Mouse (Mus musculus): Measurements from ENCODE around the gene Tnfsf13. TPM values are rescaled to one million over a fixed set of nuclear protein-coding genes. Genes with fewer than 3 reads are reported as not detected.
A peak's percentile ranks its signal among the peaks of the same experiment; 100 is the strongest.

Gene Tnfsf13
- total RNA-seq, 2 experiments from 2014 or later: 5.4 to 41.8 TPM

DNA sequence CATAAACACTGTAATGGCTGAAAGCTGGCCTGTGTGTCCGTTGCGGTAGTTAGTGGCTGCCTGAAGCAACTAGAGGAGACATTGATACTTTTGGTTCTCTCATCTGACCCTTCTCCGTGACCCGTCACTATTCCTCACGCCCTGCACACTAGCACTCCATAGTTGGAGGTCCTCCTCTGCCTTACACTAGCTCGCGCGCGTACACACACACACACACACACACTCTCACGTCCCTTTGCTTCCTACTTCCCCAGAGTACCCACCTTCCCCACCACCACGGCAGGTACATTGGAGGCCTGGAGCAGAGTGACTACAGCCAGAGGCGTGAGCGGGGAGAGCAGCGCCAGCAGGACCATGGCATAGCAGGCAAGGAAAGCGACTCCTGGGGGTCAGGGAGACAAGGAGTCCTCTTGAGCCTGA, 28.1 kb downstream of the Tnfsf13 start:
- ATAC-seq (replicated peaks; ENCODE audit: poor library complexity, severe bottlenecking): no peak

DNA sequence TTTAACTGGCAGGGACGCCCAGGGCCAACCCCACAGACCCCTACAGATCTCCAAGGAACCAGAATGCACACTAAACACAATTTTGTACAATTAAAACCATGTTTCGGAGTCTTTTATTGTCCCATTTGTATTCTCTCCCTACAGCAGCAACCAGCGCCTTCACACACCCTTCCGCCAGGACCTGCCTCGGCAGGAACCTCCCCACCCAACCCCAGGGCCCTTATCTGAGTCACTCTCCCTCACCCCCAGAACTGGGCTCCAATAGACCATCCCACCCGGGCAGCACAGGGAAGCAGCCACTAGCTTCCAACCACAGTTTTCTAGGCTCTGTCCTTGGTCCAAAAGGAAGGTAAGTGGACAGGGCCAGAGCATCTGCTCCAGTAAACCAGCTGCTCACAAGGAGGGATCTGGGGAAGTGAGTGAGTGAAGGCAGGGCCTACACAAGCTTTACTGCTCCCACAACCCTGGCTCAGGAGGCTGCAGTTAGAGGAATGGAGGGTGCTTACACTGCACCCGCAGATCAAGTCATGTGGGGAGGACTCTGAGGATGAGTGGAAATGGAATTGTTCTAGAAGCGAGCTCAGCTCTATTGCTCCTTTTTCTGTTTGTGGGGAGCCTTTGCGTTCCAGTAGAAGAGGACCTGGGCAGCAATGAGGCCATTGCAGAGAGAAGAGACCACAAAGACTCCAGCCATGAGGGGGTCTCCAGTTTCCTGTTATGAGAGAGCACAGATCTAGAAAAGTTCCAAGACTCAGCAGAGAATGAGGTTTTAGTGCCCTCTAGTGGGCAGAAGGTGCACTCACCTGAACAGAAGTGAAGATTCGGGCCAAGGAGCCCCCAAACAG, 28.7 kb downstream of the Tnfsf13 start:
- ATAC-seq (replicated peaks; ENCODE audit: poor library complexity, severe bottlenecking): peak; percentile 36; the same call in 1 of the 2 replicates

DNA sequence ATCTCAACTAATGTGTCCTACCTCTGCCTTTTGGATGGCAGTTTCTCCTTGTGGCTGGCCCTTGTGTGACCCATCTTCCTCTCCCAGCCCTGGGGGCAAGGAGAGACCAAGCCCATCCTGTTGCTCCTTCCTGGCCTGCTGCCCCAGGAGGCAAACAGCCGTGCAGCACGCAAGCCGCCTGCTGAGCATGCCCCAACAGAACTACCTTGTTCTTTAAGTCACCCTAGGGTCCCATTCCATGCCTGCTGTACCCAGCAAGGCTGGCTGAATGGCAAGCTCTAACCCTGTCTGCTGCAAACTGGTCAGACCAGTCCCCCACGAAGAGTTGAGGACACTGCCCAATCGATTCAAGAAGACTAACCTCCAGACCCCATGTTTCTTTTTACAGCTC, 29.5 kb downstream of the Tnfsf13 start:
- ATAC-seq (replicated peaks; ENCODE audit: poor library complexity, severe bottlenecking): no peak

DNA sequence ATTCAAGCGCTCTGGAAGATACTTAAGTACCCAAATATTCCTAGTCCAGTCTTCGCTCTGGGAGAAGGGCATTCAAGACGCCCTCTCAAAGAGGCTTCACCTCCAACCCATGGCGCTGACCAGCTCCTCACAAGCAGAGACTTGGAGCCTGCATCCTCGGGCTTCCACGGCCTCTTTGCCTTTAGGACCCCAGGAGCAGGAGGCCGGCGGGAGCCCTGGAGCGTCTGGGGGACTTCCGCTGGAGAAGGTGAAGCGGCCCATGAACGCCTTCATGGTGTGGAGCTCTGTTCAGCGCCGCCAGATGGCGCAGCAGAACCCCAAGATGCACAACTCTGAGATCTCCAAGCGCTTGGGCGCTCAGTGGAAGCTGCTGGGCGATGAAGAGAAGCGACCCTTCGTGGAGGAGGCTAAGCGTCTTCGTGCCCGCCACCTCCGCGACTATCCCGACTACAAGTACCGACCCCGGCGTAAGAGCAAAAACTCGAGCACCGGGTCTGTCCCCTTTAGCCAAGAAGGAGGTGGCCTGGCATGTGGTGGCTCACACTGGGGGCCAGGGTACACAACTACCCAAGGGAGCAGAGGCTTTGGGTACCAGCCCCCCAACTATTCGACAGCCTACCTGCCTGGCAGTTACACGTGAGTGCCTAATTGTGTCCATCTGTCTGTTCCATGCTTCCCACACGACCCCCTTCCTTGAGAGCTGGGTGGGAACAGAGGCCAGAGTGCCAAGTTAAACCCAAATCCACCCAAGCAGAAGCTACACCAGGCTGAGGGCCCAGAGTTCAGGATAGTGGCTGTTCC, 30.1 kb downstream of the Tnfsf13 start, which contains the start of gene Sox15:
Gene Sox15 (plus strand): TSS at position 51 of the 801 bp plus-strand sequence.
- peak; percentile 54; the same call in 1 of the 2 replicates for ATAC-seq (replicated peaks; ENCODE audit: poor library complexity, severe bottlenecking)

- ATAC-seq (replicated peaks; ENCODE audit: poor library complexity, severe bottlenecking): no peak
Measured at GRCm38 (mm10) chr11:69654760-69655159, 30.8 kb downstream of the Tnfsf13 start.

DNA sequence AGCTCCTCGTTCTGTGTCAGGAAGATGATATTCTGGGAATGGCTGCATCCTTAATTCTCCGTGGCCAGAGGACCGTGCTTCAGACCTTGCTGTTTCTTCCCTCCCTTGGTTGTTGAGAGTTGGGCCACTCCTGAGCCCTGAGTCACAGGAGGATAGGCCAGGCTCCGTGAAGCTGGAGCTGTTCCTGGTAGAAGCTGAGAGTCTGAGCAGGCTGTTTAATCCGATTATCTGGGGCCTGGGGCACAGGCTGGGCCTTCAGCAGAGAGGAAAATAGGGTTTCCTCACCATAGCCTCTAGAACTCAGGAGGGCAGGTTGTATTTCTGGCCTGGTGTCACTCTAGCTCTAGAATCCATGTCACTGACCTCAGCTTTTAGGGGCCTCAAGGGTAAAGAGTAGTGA, 32.2 kb downstream of the Tnfsf13 start:
- ATAC-seq (replicated peaks; ENCODE audit: poor library complexity, severe bottlenecking): no peak

DNA sequence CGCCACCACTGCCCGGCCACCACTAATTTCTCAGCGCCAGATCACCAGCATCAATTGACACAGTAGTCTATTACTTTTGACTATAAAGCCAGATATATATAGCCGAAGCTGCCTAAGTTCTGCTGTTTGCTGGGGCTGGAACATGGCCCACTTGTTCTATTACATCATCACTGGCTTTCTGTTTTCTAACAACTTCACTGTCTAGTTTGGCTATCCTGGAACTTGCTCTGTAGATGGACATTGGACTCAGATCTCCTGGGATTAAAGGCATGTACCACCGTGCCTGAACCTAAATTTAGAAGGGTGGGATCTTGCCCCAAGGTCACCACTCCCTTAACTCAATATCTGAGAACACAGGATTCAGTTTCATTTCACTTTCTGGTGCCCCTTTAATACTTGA, 39.7 kb downstream of the Tnfsf13 start:
- ATAC-seq (replicated peaks; ENCODE audit: poor library complexity, severe bottlenecking): no peak

DNA sequence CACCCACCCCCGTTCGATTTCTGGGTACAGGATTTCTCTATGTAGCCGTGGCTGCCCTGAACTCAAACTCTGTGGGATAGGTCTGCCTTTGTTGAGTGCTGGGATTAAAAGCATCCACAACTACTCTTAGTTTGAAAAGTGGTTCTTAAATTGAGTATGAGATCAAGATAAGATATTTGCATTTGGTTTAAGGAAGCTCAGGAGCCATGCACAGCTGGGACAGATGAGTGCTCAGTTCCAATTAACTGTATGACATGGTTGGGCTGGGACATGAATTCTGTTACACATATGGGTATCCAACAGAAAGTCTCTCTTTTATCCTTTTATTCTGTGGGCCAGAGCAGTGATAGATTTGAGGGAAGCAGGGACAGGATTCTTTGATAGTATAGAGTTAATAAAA, 50.1 kb downstream of the Tnfsf13 start:
- ATAC-seq (replicated peaks; ENCODE audit: poor library complexity, severe bottlenecking): no peak

GRCm38 (mm10) chr11:69633128-69633866, 52.3 kb downstream of the Tnfsf13 start:
- peak; percentile 7 for ATAC-seq (replicated peaks; ENCODE audit: poor library complexity, severe bottlenecking)

Other genes starting within 250 kb of the Tnfsf13 start
Only the 30 nearest of the 35 such genes appear.
- 0.11 and 3.5 TPM in 2 replicates for gene Dnah2, start 136.7 kb downstream of the Tnfsf13 start, total RNA-seq (2014; fragmentation: Nextera tagmentation)
- gene Dnah2, start 136.7 kb downstream of the Tnfsf13 start, total RNA-seq (2017): not detected in 2 replicates
- not detected in 2 replicates for gene Efnb3, start 125.6 kb downstream of the Tnfsf13 start, total RNA-seq (2014; fragmentation: Nextera tagmentation)
- gene Efnb3, start 125.6 kb downstream of the Tnfsf13 start, total RNA-seq (2017): not detected in 2 replicates
- gene Wrap53, start 105.5 kb downstream of the Tnfsf13 start, total RNA-seq (2014; fragmentation: Nextera tagmentation): 8.0 and 18.8 TPM in 2 replicates
- gene Wrap53, start 105.5 kb downstream of the Tnfsf13 start, total RNA-seq (2017): 6.5 and 11.3 TPM in 2 replicates
- 215 and 226 TPM in 2 replicates for gene Trp53, start 105.4 kb downstream of the Tnfsf13 start, total RNA-seq (2014; fragmentation: Nextera tagmentation)
- 56.8 and 58.0 TPM in 2 replicates for gene Trp53, start 105.4 kb downstream of the Tnfsf13 start, total RNA-seq (2017)
- 1.7 and 3.0 TPM in 2 replicates for gene Atp1b2, start 79.8 kb downstream of the Tnfsf13 start, total RNA-seq (2014; fragmentation: Nextera tagmentation)
- gene Atp1b2, start 79.8 kb downstream of the Tnfsf13 start, total RNA-seq (2017): 0.10 TPM in 1 of 2 replicates, not detected in the other
- not detected in 2 replicates for gene Shbg, start 67.9 kb downstream of the Tnfsf13 start, total RNA-seq (2014; fragmentation: Nextera tagmentation)
- not detected in 2 replicates for gene Shbg, start 67.9 kb downstream of the Tnfsf13 start, total RNA-seq (2017)
- gene Sat2, start 63.8 kb downstream of the Tnfsf13 start, total RNA-seq (2014; fragmentation: Nextera tagmentation): not detected in 2 replicates
- gene Sat2, start 63.8 kb downstream of the Tnfsf13 start, total RNA-seq (2017): 1.8 TPM in 1 of 2 replicates, not detected in the other
- 47.4 and 65.8 TPM in 2 replicates for gene Fxr2, start 52.8 kb downstream of the Tnfsf13 start, total RNA-seq (2014; fragmentation: Nextera tagmentation)
- gene Fxr2, start 52.8 kb downstream of the Tnfsf13 start, total RNA-seq (2017): 34.1 and 37.1 TPM in 2 replicates
- not detected in 2 replicates for gene Sox15, start 30.5 kb downstream of the Tnfsf13 start, total RNA-seq (2014; fragmentation: Nextera tagmentation)
- gene Sox15, start 30.5 kb downstream of the Tnfsf13 start, total RNA-seq (2017): not detected in 2 replicates
- 40.7 and 48.6 TPM in 2 replicates for gene Mpdu1, start 23.1 kb downstream of the Tnfsf13 start, total RNA-seq (2014; fragmentation: Nextera tagmentation)
- 58.5 and 67.9 TPM in 2 replicates for gene Mpdu1, start 23.1 kb downstream of the Tnfsf13 start, total RNA-seq (2017)
- gene Cd68, start 19.6 kb downstream of the Tnfsf13 start, total RNA-seq (2014; fragmentation: Nextera tagmentation): 29.7 and 52.0 TPM in 2 replicates
- 27.0 and 47.7 TPM in 2 replicates for gene Cd68, start 19.6 kb downstream of the Tnfsf13 start, total RNA-seq (2017)
- 969 and 995 TPM in 2 replicates for gene Eif4a1, start 13.4 kb downstream of the Tnfsf13 start, total RNA-seq (2014; fragmentation: Nextera tagmentation)
- gene Eif4a1, start 13.4 kb downstream of the Tnfsf13 start, total RNA-seq (2017): 1,214 and 1,335 TPM in 2 replicates
- 99.4 and 106 TPM in 2 replicates for gene Senp3, start 3.7 kb downstream of the Tnfsf13 start, total RNA-seq (2014; fragmentation: Nextera tagmentation)
- gene Senp3, start 3.7 kb downstream of the Tnfsf13 start, total RNA-seq (2017): 95.6 and 98.9 TPM in 2 replicates
- gene Tnfsf12, start 10.1 kb upstream of the Tnfsf13 start, total RNA-seq (2014; fragmentation: Nextera tagmentation): 2.1 and 6.1 TPM in 2 replicates
- 0.46 and 1.6 TPM in 2 replicates for gene Tnfsf12, start 10.1 kb upstream of the Tnfsf13 start, total RNA-seq (2017)
- 4.9 and 6.6 TPM in 2 replicates for gene Tnfsfm13, start 10.3 kb upstream of the Tnfsf13 start, total RNA-seq (2014; fragmentation: Nextera tagmentation)
- 3.6 and 6.1 TPM in 2 replicates for gene Tnfsfm13, start 10.3 kb upstream of the Tnfsf13 start, total RNA-seq (2017)
- 153 and 165 TPM in 2 replicates for gene Polr2a, start 72.9 kb upstream of the Tnfsf13 start, total RNA-seq (2014; fragmentation: Nextera tagmentation)
- gene Polr2a, start 72.9 kb upstream of the Tnfsf13 start, total RNA-seq (2017): 30.2 and 38.5 TPM in 2 replicates
- not detected in 2 replicates for gene Slc35g3, start 76.2 kb upstream of the Tnfsf13 start, total RNA-seq (2014; fragmentation: Nextera tagmentation)
- gene Slc35g3, start 76.2 kb upstream of the Tnfsf13 start, total RNA-seq (2017): not detected in 2 replicates
- 1.8 and 2.1 TPM in 2 replicates for gene Zbtb4, start 80.1 kb upstream of the Tnfsf13 start, total RNA-seq (2014; fragmentation: Nextera tagmentation)
- 0.26 and 0.43 TPM in 2 replicates for gene Zbtb4, start 80.1 kb upstream of the Tnfsf13 start, total RNA-seq (2017)
- gene Chrnb1, start 110.2 kb upstream of the Tnfsf13 start, total RNA-seq (2014; fragmentation: Nextera tagmentation): not detected in 2 replicates
- gene Chrnb1, start 110.2 kb upstream of the Tnfsf13 start, total RNA-seq (2017): 0.82 TPM in 1 of 2 replicates, not detected in the other
- gene Fgf11, start 116.1 kb upstream of the Tnfsf13 start, total RNA-seq (2014; fragmentation: Nextera tagmentation): 1.6 and 2.9 TPM in 2 replicates
- gene Fgf11, start 116.1 kb upstream of the Tnfsf13 start, total RNA-seq (2017): not detected in 2 replicates
- not detected in 2 replicates for gene Tmem102, start 119.8 kb upstream of the Tnfsf13 start, total RNA-seq (2014; fragmentation: Nextera tagmentation)
- not detected in 2 replicates for gene Tmem102, start 119.8 kb upstream of the Tnfsf13 start, total RNA-seq (2017)
- gene Gm39566, start 129.5 kb upstream of the Tnfsf13 start, total RNA-seq (2014; fragmentation: Nextera tagmentation): not detected in 2 replicates
- not detected in 2 replicates for gene Gm39566, start 129.5 kb upstream of the Tnfsf13 start, total RNA-seq (2017)
- gene Spem2, start 132.7 kb upstream of the Tnfsf13 start, total RNA-seq (2014; fragmentation: Nextera tagmentation): not detected in 2 replicates
- not detected in 2 replicates for gene Spem2, start 132.7 kb upstream of the Tnfsf13 start, total RNA-seq (2017)
- not detected in 2 replicates for gene Spem1, start 136.4 kb upstream of the Tnfsf13 start, total RNA-seq (2014; fragmentation: Nextera tagmentation)
- not detected in 2 replicates for gene Spem1, start 136.4 kb upstream of the Tnfsf13 start, total RNA-seq (2017)
- gene Nlgn2, start 152.0 kb upstream of the Tnfsf13 start, total RNA-seq (2014; fragmentation: Nextera tagmentation): 13.5 and 33.1 TPM in 2 replicates
- gene Nlgn2, start 152.0 kb upstream of the Tnfsf13 start, total RNA-seq (2017): 4.0 and 7.4 TPM in 2 replicates
- 294 and 359 TPM in 2 replicates for gene Tmem256, start 152.7 kb upstream of the Tnfsf13 start, total RNA-seq (2014; fragmentation: Nextera tagmentation)
- gene Tmem256, start 152.7 kb upstream of the Tnfsf13 start, total RNA-seq (2017): 118 and 164 TPM in 2 replicates
- 108 and 109 TPM in 2 replicates for gene Plscr3, start 160.6 kb upstream of the Tnfsf13 start, total RNA-seq (2014; fragmentation: Nextera tagmentation)
- 24.9 and 25.2 TPM in 2 replicates for gene Plscr3, start 160.6 kb upstream of the Tnfsf13 start, total RNA-seq (2017)
- gene Tnk1, start 172.9 kb upstream of the Tnfsf13 start, total RNA-seq (2014; fragmentation: Nextera tagmentation): 0.60 TPM in 1 of 2 replicates, not detected in the other
- gene Tnk1, start 172.9 kb upstream of the Tnfsf13 start, total RNA-seq (2017): not detected in 2 replicates
- not detected in 2 replicates for gene Tmem95, start 192.2 kb upstream of the Tnfsf13 start, total RNA-seq (2014; fragmentation: Nextera tagmentation)
- not detected in 2 replicates for gene Tmem95, start 192.2 kb upstream of the Tnfsf13 start, total RNA-seq (2017)
- 0.41 and 4.2 TPM in 2 replicates for gene Kctd11, start 195.6 kb upstream of the Tnfsf13 start, total RNA-seq (2014; fragmentation: Nextera tagmentation)
- gene Kctd11, start 195.6 kb upstream of the Tnfsf13 start, total RNA-seq (2017): 1.1 and 2.6 TPM in 2 replicates